In genomic region chr2:14102603-14103002, GRCm38 (mm10) we compare ENCODE assay signal across 17 mouse cellular contexts. TPM values are rescaled to one million over a fixed set of nuclear protein-coding genes. Genes with fewer than 3 reads are reported as not detected.
"Had no signal": no experiment of that assay in that cellular context is flagged by ENCODE, and none has a peak within 500 bp of the region (broad histone marks: within the 10 kb centered on the region; RNA-seq: fewer than 3 reads in every experiment).

No protein-coding gene starts in this region.

- H3K9me3 ChIP-seq: neural tube, embryonic 12.5 days; neural tube, embryonic 13.5 days; neural tube, embryonic 15.5 days; stomach, embryonic 15.5 days had no signal

- H3K27me3 ChIP-seq: neural tube, embryonic 12.5 days; neural tube, embryonic 13.5 days; neural tube, embryonic 15.5 days; stomach, embryonic 15.5 days had no signal

- DNase-seq: retina, postnatal 1 day; right cerebral cortex, adult 18-20 months; right cerebral cortex, postnatal 14 days; right cerebral cortex, postnatal 25 days; right cerebral cortex, postnatal 4 days; spleen, adult 18-20 months; thymus, adult 18-20 months; thymus, adult 2 months; thymus, postnatal 14 days; thymus, postnatal 25 days; thymus, postnatal 36 days; thymus, postnatal 4 days had no signal

- H3K4me3 ChIP-seq: neural tube, embryonic 12.5 days; neural tube, embryonic 13.5 days; neural tube, embryonic 15.5 days; stomach, embryonic 15.5 days had no signal

- H3K4me1 ChIP-seq: neural tube, embryonic 12.5 days; neural tube, embryonic 13.5 days; neural tube, embryonic 15.5 days; stomach, embryonic 15.5 days had no signal

- H3K4me2 ChIP-seq: neural tube, embryonic 12.5 days; neural tube, embryonic 13.5 days; neural tube, embryonic 15.5 days; stomach, embryonic 15.5 days had no signal

- H3K27ac ChIP-seq: neural tube, embryonic 12.5 days; neural tube, embryonic 13.5 days; neural tube, embryonic 15.5 days; stomach, embryonic 15.5 days had no signal

- H3K9ac ChIP-seq: neural tube, embryonic 12.5 days; neural tube, embryonic 13.5 days; neural tube, embryonic 15.5 days; stomach, embryonic 15.5 days had no signal

- H3K36me3 ChIP-seq: stomach, embryonic 15.5 days had no signal

RNA-seq across cellular contexts. Expression of gene Hacd1, which starts 46.7 kb away (rescaled TPM):
- total RNA-seq: neutrophil, adult 5-6 weeks had no signal
